Mouse (Mus musculus) ES-Bruce4 (cell line): ENCODE measurements around the gene Sbds. TPM values are rescaled to one million over a fixed set of nuclear protein-coding genes. Genes with fewer than 3 reads are reported as not detected.

Experiments
- H3K27ac ChIP-seq: 2 replicates; pipeline ENCODE4 v1.5.1; 2012; ENCODE audit warnings: low read length, inconsistent platforms; ENCODE audit not compliant: insufficient read depth
- H3K27me3 ChIP-seq: 2 replicates; pipeline ENCODE4 v1.6.1; 2012; ENCODE audit warnings: mild to moderate bottlenecking, low read length, inconsistent platforms; ENCODE audit not compliant: control insufficient read depth, poor library complexity, insufficient read depth, severe bottlenecking
- H3K36me3 ChIP-seq: 2 replicates; pipeline ENCODE4 v1.6.1; 2012; ENCODE audit warnings: inconsistent platforms, mild to moderate bottlenecking, low read length, moderate library complexity; ENCODE audit not compliant: control insufficient read depth, poor library complexity, insufficient read depth, severe bottlenecking
- H3K4me1 ChIP-seq: one replicate; pipeline ENCODE4 v1.8.1; 2011; ENCODE audit warnings: low read length; ENCODE audit not compliant: control insufficient read depth, insufficient read depth
- H3K4me3 ChIP-seq: 2 replicates; pipeline ENCODE4 v1.5.1; 2011; ENCODE audit warnings: low read depth, mild to moderate bottlenecking, low read length
- H3K9ac ChIP-seq: 2 replicates; pipeline ENCODE4 v1.6.1; 2012; ENCODE audit warnings: low read depth, mild to moderate bottlenecking, inconsistent platforms; ENCODE audit not compliant: poor library complexity, severe bottlenecking
- H3K9me3 ChIP-seq: replicated peaks from 2 replicates; pipeline ENCODE4 v1.6.1; 2012; ENCODE audit warnings: mild to moderate bottlenecking, low read length, inconsistent platforms; ENCODE audit not compliant: control insufficient read depth, poor library complexity, insufficient read depth, severe bottlenecking
- CTCF ChIP-seq: IDR thresholded peaks from one replicate; pipeline ENCODE4 v1.8.1; 2011; ENCODE audit warnings: low read depth, low read length
- EP300 ChIP-seq: IDR thresholded peaks from 2 replicates; pipeline ENCODE4 v1.6.1; 2011; ENCODE audit warnings: low read depth, low read length; ENCODE audit not compliant: insufficient read depth
- POLR2A ChIP-seq: IDR thresholded peaks from one replicate; pipeline ENCODE4 v1.8.1; 2011; ENCODE audit warnings: low read length; ENCODE audit not compliant: insufficient read depth
- polyA plus RNA-seq: library from polyadenylated mRNA; stranded (reverse); fragments of >200 nt; gene quantifications from 2 replicates; pipeline ENCODE4 v1.2.4, GENCODE M21; 2011; ENCODE audit warnings: low read depth; ENCODE audit not compliant: missing spikeins, insufficient read depth, insufficient read length

The Sbds gene
- polyA plus RNA-seq, 1 experiment: 66.8 TPM

GRCm38 (mm10) chr5:130293941-130294340 is 38.6 kb upstream of the Sbds start:
- no peak overlapping the region for H3K9ac ChIP-seq
- H3K27me3 ChIP-seq: no peaks in the 10 kb centered on the region
- H3K36me3 ChIP-seq: peaks cover 10% of the 10 kb centered on the region
- no peak overlapping the region for H3K27ac ChIP-seq
- H3K9me3 ChIP-seq: no peaks in the 10 kb centered on the region
- H3K4me3 ChIP-seq: no peak overlapping the region
- H3K4me1 ChIP-seq: no peaks in the 10 kb centered on the region
- TF ChIP-seq EP300: no peak
- no peak for TF ChIP-seq CTCF
- no peak for TF ChIP-seq POLR2A

DNA sequence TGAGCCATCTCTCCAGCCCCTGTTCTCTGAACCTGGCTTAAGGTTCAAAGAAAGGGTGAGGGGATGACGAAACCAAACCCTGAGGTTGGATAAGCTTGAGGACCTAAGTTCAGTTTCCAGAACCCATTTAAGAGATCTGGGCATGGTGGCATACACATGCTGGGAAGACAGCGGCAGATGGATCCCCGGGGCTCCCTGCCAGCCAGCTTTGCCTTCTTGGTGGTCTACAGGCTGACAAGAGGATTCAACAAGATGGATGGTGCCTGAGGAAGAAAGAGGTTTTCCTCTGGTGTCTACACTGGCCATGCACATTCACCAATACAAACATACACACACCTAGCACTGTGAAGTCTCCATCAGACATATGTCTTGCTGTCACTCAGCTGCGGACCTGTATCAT is 37.6 kb upstream of the Sbds start:
- Histone ChIP-seq H3K27me3 (no peaks in the 10 kb centered on the region), H3K36me3 (peaks cover 8% of the 10 kb centered on the region), H3K4me3 (no peak overlapping the region), H3K9me3 (no peaks in the 10 kb centered on the region), H3K9ac (no peak overlapping the region), H3K27ac (no peak overlapping the region), H3K4me1 (no peaks in the 10 kb centered on the region)
- no peak for TF ChIP-seq POLR2A
- TF ChIP-seq EP300: no peak
- no peak for TF ChIP-seq CTCF

DNA sequence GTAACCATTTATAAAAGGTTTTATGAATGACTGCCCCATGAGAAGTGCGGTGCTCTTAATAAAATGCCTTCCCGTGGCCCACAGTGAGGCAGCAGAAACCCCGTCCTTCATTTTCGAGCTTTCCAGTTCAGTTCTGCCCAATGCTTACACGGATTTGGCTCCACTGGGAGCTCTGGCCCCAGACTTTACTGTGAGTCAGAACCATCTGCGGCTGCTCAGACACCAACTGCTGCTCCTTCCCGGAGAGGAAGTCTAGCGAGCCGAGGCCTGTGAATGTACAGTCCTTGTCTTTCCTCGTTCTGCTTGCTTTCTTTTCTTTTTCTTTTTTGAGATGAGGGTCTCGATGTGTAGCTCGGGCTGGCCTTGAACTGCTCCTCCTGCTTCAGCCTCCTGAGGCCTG is 35.4 kb upstream of the Sbds start:
- no peak for TF ChIP-seq EP300
- TF ChIP-seq CTCF: no peak
- TF ChIP-seq POLR2A: no peak
- H3K27me3 ChIP-seq: no peaks in the 10 kb centered on the region
- no peaks in the 10 kb centered on the region for H3K9me3 ChIP-seq
- H3K36me3 ChIP-seq: peaks cover 2% of the 10 kb centered on the region; the same call in 1 of the 2 replicates
- H3K4me3 ChIP-seq: no peak overlapping the region
- no peak overlapping the region for H3K9ac ChIP-seq
- H3K4me1 ChIP-seq: no peaks in the 10 kb centered on the region
- H3K27ac ChIP-seq: no peak overlapping the region

GRCm38 (mm10) chr5:130290242-130290641 is 34.9 kb upstream of the Sbds start:
- H3K4me3 ChIP-seq: no peak overlapping the region
- H3K36me3 ChIP-seq: peaks cover 2% of the 10 kb centered on the region; the same call in 1 of the 2 replicates

DNA sequence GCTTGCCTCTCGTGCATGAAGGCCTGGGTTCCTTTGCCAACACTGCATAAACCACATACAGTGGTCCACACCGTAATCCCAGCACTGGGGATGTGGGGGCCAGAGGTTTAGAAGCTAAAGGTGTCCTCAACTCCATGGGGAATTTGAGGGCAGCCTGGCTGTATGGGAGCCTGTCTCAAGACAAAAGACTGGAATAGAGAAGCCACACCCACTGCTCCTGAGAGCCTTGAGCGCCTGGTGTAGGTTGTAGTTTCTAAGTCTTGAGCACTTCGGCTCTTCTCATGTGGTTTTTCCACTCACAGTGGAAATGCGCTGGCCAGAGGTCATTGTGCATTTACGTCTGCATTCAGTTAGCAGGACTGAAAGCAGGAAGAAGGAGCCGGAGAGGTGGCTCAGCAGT is 32.8 kb upstream of the Sbds start:
- no peaks in the 10 kb centered on the region for H3K27me3 ChIP-seq
- no peak overlapping the region for H3K4me3 ChIP-seq
- H3K4me1 ChIP-seq: no peaks in the 10 kb centered on the region
- no peak overlapping the region for H3K27ac ChIP-seq
- H3K9me3 ChIP-seq: peaks cover 5% of the 10 kb centered on the region; the same call in 1 of the 2 replicates
- no peak overlapping the region for H3K9ac ChIP-seq
- H3K36me3 ChIP-seq: peaks cover 8% of the 10 kb centered on the region; the same call in 1 of the 2 replicates
- TF ChIP-seq POLR2A (no peak), CTCF (no peak), EP300 (no peak)

More at GRCm38 (mm10) chr5:130290242-130290641, 34.9 kb upstream of the Sbds start:
- Histone ChIP-seq H3K27me3 (no peaks in the 10 kb centered on the region), H3K9me3 (no peaks in the 10 kb centered on the region), H3K4me1 (no peaks in the 10 kb centered on the region), H3K27ac (no peak overlapping the region), H3K9ac (no peak overlapping the region)
- TF ChIP-seq EP300: no peak
- TF ChIP-seq CTCF: peak; percentile 53
- no peak for TF ChIP-seq POLR2A

- H3K4me3 ChIP-seq: no peak overlapping the region
- H3K27me3 ChIP-seq: no peaks in the 10 kb centered on the region
- no peak for TF ChIP-seq CTCF
- TF ChIP-seq POLR2A: no peak
- no peak overlapping the region for H3K27ac ChIP-seq
- no peak overlapping the region for H3K9ac ChIP-seq
- H3K9me3 ChIP-seq: peaks cover 6% of the 10 kb centered on the region; the same call in 1 of the 2 replicates
- peaks cover 24% of the 10 kb centered on the region for H3K36me3 ChIP-seq
- H3K4me1 ChIP-seq: no peaks in the 10 kb centered on the region
Measured at GRCm38 (mm10) chr5:130283079-130283732, 27.9 kb upstream of the Sbds start.
